Mouse (Mus musculus) ovary, postnatal 14 days (tissue): ENCODE measurements around the gene 1700092M07Rik.
"Not testable (repeated sequence)": the region's sequence is repeated elsewhere in the genome, so short reads cannot be mapped to it uniquely, and the experiment has no call there.

ENCODE experiments used
- DNase-seq: peaks from one replicate; pipeline ENCODE4 v3.0.0; 2022; ENCODE audit warnings: low spot score

The 1700092M07Rik gene

GRCm38 (mm10) chr19:8716767-8717475 lies 23.6 kb upstream of the 1700092M07Rik start:
- no peak for DNase-seq

GRCm38 (mm10) chr19:8718357-8718756 lies 22.2 kb upstream of the 1700092M07Rik start:
- DNase-seq, result peak; percentile 59

DNA sequence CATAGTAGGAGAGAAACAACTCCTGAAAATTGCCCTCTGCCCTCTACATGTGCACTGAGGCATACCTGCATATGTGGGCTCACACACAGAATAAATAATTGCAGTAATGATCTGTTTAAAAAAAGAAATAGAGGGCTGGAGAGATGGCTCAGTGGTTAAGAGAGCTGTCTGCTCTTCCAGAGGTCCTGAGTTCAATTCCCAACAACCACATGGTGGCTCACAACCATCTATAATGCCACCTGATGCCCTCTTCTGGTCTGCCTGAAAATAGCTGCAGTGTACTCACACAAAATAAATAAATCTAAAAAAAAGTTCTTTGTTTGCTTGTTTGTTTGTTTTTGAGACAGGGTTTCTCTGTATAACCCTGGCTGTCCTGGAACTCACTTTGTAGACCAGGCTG lies 21.5 kb upstream of the 1700092M07Rik start:
- not testable (repeated sequence) for DNase-seq

DNA sequence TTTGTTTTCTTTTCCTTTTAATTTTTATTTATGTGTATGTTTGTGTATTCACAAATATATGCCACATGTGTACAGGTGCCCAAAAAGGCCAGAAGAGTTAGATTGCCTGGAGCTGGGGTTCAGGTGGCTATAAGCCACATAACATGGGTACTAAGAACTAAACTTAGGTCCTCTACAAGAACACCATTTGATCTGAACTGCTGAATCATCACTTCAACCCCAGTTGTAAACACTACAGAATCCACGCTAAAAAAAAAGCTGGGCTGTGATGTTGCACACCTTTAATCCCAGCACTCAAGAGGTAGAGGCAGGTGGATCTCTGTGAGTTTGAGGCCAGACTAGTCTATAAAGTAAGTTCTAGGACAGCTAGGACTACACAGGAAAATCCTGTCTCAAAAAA lies 19.1 kb upstream of the 1700092M07Rik start:
- no peak for DNase-seq

GRCm38 (mm10) chr19:8722021-8722420 lies 18.5 kb upstream of the 1700092M07Rik start:
- no peak for DNase-seq

GRCm38 (mm10) chr19:8722559-8722906 lies 18.0 kb upstream of the 1700092M07Rik start:
- DNase-seq, result no peak

DNA sequence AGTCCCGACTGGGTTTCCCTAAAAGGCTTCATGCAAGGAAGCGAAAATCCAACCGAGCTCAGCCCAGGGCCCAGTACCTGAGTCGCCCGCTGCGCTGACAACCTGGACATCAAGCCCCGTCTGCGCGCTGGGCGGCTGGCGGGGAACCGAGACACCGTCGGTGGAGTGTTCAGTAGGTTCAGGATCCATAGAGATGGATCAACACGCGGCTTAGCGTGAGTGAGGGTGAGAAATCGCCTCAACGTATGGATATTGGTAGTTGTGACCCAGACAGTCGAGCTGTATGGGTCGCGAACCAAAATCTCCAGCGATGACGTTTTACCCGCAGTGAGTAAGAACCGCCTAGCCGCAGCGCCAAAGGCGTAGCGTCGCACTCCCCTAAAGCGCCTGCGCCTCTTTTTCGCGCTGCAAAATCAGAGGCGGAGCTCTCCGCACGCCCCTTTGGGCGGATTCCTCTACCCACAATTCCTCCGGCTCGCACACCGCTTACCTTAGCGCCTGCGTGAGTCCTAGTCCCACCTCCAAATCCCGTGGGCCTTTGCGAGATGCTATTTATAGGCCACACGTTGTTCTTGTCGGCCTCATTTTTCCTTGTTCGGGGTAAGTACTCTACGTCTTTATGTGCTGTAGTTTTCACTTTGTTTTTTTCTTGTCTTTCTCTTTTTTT lies 17.5 kb upstream of the 1700092M07Rik start, which contains the start of gene Slc3a2:
TSS of gene Slc3a2 (minus strand) at position 463 of the 667 bp plus-strand sequence.
- peak; percentile 87 for DNase-seq

- DNase-seq, result no peak
Measured at GRCm38 (mm10) chr19:8723574-8724346, 16.8 kb upstream of the 1700092M07Rik start.

GRCm38 (mm10) chr19:8724392-8724791 lies 16.1 kb upstream of the 1700092M07Rik start:
- DNase-seq, result no peak

DNA sequence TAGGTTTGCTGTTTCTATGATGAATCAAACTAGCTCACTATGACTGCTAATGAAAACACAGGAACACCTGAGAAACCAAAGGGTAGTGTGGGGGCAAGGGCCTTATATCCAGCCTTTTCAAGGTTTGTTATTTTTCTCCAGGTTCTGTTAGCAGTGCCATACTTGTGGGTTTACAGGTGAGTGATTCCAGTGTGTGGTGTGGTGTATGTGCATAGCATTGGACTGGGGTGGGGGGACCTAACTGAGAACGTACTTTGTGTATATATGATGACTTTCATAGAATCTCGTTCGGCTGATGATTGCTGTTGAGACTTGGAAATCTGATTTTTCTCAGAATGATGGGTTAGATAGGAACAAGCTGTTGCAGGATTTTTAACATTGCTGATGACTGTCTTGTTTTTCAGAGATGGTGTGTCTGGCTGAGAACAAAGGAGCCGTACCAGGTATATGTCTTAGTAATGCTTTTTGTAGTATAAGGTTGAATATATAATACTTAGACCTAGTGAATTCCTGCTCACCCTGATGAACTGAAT lies 15.4 kb upstream of the 1700092M07Rik start:
- no peak for DNase-seq

- DNase-seq, result no peak
Measured at GRCm38 (mm10) chr19:8726609-8727390, 13.7 kb upstream of the 1700092M07Rik start.

DNA sequence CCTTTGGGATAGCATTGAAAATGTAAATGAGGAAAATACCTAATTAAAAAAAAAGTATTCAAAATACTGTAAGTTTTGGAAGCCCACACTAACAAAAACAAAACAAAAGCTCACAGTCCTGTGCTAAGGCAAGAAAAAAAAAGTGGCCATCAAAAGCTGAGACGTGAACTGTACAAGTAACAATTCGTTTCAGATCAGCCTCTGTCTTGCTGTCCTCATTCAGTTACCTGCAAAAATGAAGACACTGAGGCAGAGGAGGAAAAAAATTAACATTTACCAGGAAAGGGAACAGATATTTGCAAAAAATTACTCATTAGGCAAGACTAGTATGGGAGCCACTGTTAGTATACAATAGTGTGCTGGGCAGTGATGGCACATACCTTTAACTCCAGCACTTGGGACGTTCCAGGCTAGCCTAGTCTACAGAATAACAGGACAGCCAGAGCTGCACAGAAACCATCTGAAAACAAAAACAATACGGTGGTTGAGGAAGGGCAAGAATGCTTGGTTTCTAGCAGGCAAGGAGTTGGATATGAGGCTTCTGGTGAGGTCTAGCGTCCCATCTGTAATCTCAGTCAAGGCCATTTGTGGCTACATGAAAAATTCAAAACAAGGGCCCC lies 12.9 kb upstream of the 1700092M07Rik start:
- DNase-seq, result no peak

DNA sequence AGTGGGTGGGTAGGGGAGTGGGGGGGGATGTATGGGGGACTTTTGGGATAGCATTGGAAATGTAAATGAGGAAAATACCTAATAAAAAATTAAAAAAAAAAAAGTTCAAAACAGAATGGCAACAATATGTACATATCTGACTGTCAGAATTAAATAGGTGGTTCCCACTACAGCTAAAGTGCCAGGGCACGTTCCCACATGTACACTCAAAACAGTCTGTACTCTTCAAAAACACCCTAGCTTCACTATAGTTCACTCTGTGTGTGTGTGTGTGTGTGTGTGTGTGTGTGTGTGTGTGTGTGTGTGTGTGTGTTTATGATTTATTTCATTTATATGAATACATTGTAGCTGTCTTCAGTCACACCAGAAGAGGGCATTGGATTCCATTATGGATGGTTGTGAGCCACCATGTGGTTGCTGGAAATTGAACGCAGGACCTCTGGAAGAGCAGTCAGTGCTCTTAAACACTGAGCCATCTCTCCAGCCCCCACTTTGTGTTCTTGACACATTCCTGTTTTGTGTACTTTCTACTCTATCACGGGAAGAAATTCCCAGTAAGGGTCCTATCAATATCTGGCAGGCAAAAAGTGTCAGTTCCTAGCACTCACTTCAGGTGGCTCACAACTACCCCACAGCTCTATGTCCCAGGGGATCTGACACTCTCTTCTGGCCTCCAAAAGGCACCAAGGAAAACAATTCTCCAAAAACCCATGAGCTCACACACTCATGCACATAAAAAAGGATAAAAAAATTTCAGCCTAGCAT lies 12.0 kb upstream of the 1700092M07Rik start:
- not testable (repeated sequence) for DNase-seq

- DNase-seq, result no peak
Measured at GRCm38 (mm10) chr19:8734334-8734733, 6.2 kb upstream of the 1700092M07Rik start.

DNA sequence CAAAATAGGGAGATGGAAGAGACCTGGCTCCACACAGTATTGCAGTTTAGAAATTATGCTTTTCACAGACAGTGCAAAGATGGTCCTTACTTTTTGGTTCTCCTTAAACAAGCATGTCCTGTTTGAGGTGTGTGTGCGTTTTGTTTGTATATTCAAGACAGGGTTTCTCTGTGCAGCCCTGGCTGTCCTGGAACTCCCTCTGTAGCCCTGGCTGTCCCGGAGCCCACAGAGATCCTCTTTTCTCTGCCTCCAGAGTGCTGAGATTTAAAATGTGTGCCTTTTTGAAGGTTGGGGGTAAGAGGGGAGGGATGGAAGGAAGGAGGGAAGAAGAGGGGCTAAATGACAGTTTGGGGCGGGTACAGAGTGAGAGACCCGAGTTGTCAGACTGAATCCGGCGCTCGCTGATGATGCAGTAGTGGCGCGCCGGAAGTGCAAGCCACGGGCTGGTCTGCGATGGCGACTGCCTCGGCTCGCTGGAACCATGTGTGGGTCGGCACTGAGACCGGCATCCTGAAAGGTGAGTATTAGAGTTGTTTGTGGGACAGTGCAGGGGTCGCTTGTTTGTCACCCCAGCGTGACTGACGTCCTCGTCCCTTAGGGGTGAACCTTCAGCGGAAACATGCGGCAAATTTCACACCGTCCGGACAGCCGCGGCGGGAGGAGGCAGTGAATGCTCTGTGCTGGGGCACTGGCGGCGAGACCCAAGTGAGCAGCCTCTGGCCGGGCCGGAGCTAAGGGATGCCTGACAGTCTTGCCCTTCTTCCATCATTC lies 4.9 kb upstream of the 1700092M07Rik start, which contains the start of gene Wdr74:
TSS of gene Wdr74 (plus strand) at position 439 of the 771 bp plus-strand sequence.
- peak; percentile 93 for DNase-seq

- DNase-seq, result no peak
Measured at GRCm38 (mm10) chr19:8736160-8736467, 4.4 kb upstream of the 1700092M07Rik start.

GRCm38 (mm10) chr19:8738911-8739310 lies 1.6 kb upstream of the 1700092M07Rik start:
- no peak for DNase-seq

GRCm38 (mm10) chr19:8739646-8740045 lies 872 bp upstream of the 1700092M07Rik start:
- DNase-seq, result no peak

GRCm38 (mm10) chr19:8741243-8741869 lies 838 bp downstream of the 1700092M07Rik start, which contains the start of gene Stx5a:
TSS of gene Stx5a (plus strand) at chr19:8741413.
- DNase-seq, result peak; percentile 85
